33 mouse cellular contexts compared by ENCODE assay signal in the genomic region with DNA sequence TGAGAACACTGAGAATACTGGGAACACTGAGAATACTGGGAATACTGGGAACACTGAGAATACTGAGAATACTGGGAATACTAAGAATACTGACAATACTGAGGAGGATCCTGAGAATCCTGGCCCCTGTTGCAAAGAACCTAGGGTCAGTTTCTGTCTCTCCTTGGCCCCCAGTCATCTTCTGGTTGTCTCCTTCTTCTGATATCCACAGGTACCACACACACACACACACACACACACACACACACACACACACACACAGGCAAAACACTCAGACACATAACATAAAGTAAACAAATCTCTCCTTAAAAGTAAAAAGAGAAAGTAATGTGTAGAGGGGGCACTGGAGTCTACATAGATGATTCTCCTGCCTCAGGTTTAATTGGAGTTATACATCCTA.
DNase-seq lines count a peak whose midpoint lies in the region; ATAC-seq and TF ChIP-seq lines count a peak whose summit lies in the region.
"Had no signal": no experiment of that assay in that cellular context is flagged by ENCODE, and none has a peak within 500 bp of the region (broad histone marks: within the 10 kb centered on the region; RNA-seq: fewer than 3 reads in every experiment).

No protein-coding gene starts in this region.

- H3K27ac ChIP-seq in MEL (ENCODE audit: control insufficient read depth, low read depth, low read length) = no peak overlapping the region
- no peak overlapping the region for H3K27ac ChIP-seq in liver, embryonic 12.5 days
- H3K27ac ChIP-seq: embryonic facial prominence, embryonic 10.5 days; embryonic facial prominence, embryonic 15.5 days; forebrain, embryonic 12.5 days; hindbrain, embryonic 12.5 days; hindbrain, postnatal 0 days; kidney, postnatal 0 days; limb, embryonic 10.5 days; limb, embryonic 15.5 days; liver, embryonic 14.5 days; midbrain, embryonic 13.5 days had no signal

- peak; percentile 57 for ATAC-seq in inflammation-experienced regulatory T-cells, adult 6 months
- no peak for ATAC-seq in liver, embryonic 12.5 days
- ATAC-seq: forebrain, postnatal 0 days; hindbrain, postnatal 0 days; intestine, embryonic 16.5 days; midbrain, embryonic 13.5 days had no signal

- H3K79me2 ChIP-seq in MEL (ENCODE audit: control insufficient read depth, insufficient read depth, low read length, poor library complexity) = no peaks in the 10 kb centered on the region

- no peaks in the 10 kb centered on the region for H3K4me1 ChIP-seq in MEL (ENCODE audit: control insufficient read depth in 1 of 2, insufficient read depth in 2 of 2, low read length in 2 of 2)
- H3K4me1 ChIP-seq in liver, embryonic 12.5 days = no peaks in the 10 kb centered on the region
- H3K4me1 ChIP-seq: embryonic facial prominence, embryonic 10.5 days; embryonic facial prominence, embryonic 15.5 days; limb, embryonic 10.5 days; limb, embryonic 15.5 days had no signal

- no peak for TF ChIP-seq CTCF in MEL (IDR thresholded peaks at IDR 0.05 in 2 of 3, conservative IDR thresholded peaks at IDR 0.05 in 1 of 3; ENCODE audit: control insufficient read depth in 1 of 3, insufficient read depth in 1 of 3, low read depth in 2 of 3, low read length in 3 of 3, poor library complexity in 1 of 3, severe bottlenecking in 1 of 3)

- no peak for TF ChIP-seq POLR2A in MEL (IDR thresholded peaks at IDR 0.05; ENCODE audit: control insufficient read depth in 1 of 2, insufficient read depth in 1 of 2, low read depth in 1 of 2, low read length in 2 of 2, poor library complexity in 1 of 2)

- H3K4me2 ChIP-seq in liver, embryonic 12.5 days = no peak overlapping the region
- H3K4me2 ChIP-seq: embryonic facial prominence, embryonic 15.5 days; forebrain, embryonic 12.5 days; heart, embryonic 11.5 days; hindbrain, embryonic 12.5 days; limb, embryonic 15.5 days; midbrain, embryonic 13.5 days had no signal

- H3K9ac ChIP-seq in MEL (ENCODE audit: control insufficient read depth, low read depth, low read length, poor library complexity, severe bottlenecking) = no peak overlapping the region
- H3K9ac ChIP-seq in liver, embryonic 12.5 days = no peak overlapping the region
- H3K9ac ChIP-seq: embryonic facial prominence, embryonic 15.5 days; forebrain, embryonic 12.5 days; forebrain, postnatal 0 days; hindbrain, embryonic 12.5 days; limb, embryonic 15.5 days; liver, embryonic 14.5 days; midbrain, embryonic 13.5 days had no signal

- no peak for TF ChIP-seq EP300 in MEL (IDR thresholded peaks at IDR 0.05; ENCODE audit: low read depth in 1 of 2, low read length in 2 of 2)

- no peak overlapping the region for H3K4me3 ChIP-seq in MEL (ENCODE audit: control insufficient read depth in 1 of 2, insufficient read depth in 1 of 2, low read depth in 2 of 2, low read length in 2 of 2)
- no peak overlapping the region for H3K4me3 ChIP-seq in liver, embryonic 12.5 days
- H3K4me3 ChIP-seq: embryonic facial prominence, embryonic 10.5 days; embryonic facial prominence, embryonic 15.5 days; forebrain, embryonic 12.5 days; hindbrain, embryonic 12.5 days; limb, embryonic 10.5 days; limb, embryonic 15.5 days; midbrain, embryonic 13.5 days had no signal

- no peak for TF ChIP-seq RAD21 in MEL (IDR thresholded peaks at IDR 0.05; ENCODE audit: low read depth, low read length)

- no peaks in the 10 kb centered on the region for H3K36me3 ChIP-seq in MEL (ENCODE audit: control insufficient read depth in 1 of 2, insufficient read depth in 2 of 2, low read length in 2 of 2)
- H3K36me3 ChIP-seq in splenic B cell, adult 2 months (ENCODE audit: control insufficient read depth, insufficient read depth, low read length, poor library complexity, severe bottlenecking) = no peaks in the 10 kb centered on the region
- no peaks in the 10 kb centered on the region for H3K36me3 ChIP-seq in liver, embryonic 12.5 days
- H3K36me3 ChIP-seq: embryonic facial prominence, embryonic 10.5 days; embryonic facial prominence, embryonic 15.5 days; forebrain, embryonic 12.5 days; hindbrain, embryonic 12.5 days; limb, embryonic 10.5 days; limb, embryonic 15.5 days; midbrain, embryonic 13.5 days had no signal

- H3K27me3 ChIP-seq in MEL (ENCODE audit: control insufficient read depth in 1 of 2, insufficient read depth in 2 of 2, low read length in 2 of 2) = no peaks in the 10 kb centered on the region
- no peaks in the 10 kb centered on the region for H3K27me3 ChIP-seq in splenic B cell, adult 2 months (ENCODE audit: control insufficient read depth, insufficient read depth, low read length, poor library complexity, severe bottlenecking)
- no peaks in the 10 kb centered on the region for H3K27me3 ChIP-seq in liver, embryonic 12.5 days (replicated peaks)
- H3K27me3 ChIP-seq: embryonic facial prominence, embryonic 15.5 days; forebrain, embryonic 12.5 days; hindbrain, embryonic 12.5 days; limb, embryonic 15.5 days; midbrain, embryonic 13.5 days had no signal

- no peaks in the 10 kb centered on the region for H3K9me3 ChIP-seq in MEL (replicated peaks; ENCODE audit: insufficient read depth, low read length)
- no peaks in the 10 kb centered on the region for H3K9me3 ChIP-seq in liver, embryonic 12.5 days (replicated peaks)
- H3K9me3 ChIP-seq: embryonic facial prominence, embryonic 10.5 days; embryonic facial prominence, embryonic 15.5 days; forebrain, embryonic 12.5 days; hindbrain, embryonic 12.5 days; limb, embryonic 10.5 days; limb, embryonic 15.5 days; midbrain, embryonic 13.5 days had no signal

- peak; percentile 46 for DNase-seq in thymus, postnatal 0 days (ENCODE audit: low spot score)
- DNase-seq in thymus, postnatal 14 days = no peak
- DNase-seq in MEL (ENCODE audit: low read depth, low spot score) = peak; percentile 15
- peak; percentile 59 for DNase-seq in splenic B cell, adult 2 months (ENCODE audit: low read depth, low spot score)
- DNase-seq in ovary, postnatal 14 days (ENCODE audit: low spot score) = no peak
- no peak for DNase-seq in lung, postnatal 14 days
- DNase-seq: adrenal gland, postnatal 14 days; cerebellum, adult 11 months; cerebellum, postnatal 10 days; forebrain, postnatal 0 days; gastrocnemius, postnatal 25 days; heart, adult 18-20 months; heart, postnatal 36 days; kidney, adult 8-10 months; layer of hippocampus, postnatal 36 days; lung, adult 2 months; right cerebral cortex, adult 18-20 months; spleen, adult 18-20 months; thymus, adult 2 months had no signal

TF ChIP-seq in MEL, 35 proteins besides CTCF, POLR2A, EP300 and RAD21:
- no peak for TF ChIP-seq CHD1 (IDR thresholded peaks at IDR 0.05; ENCODE audit: low read depth, low read length)
- no peak for TF ChIP-seq MAX (IDR thresholded peaks at IDR 0.05; ENCODE audit: low read length)
- TF ChIP-seq BHLHE40 (IDR thresholded peaks at IDR 0.05; ENCODE audit: borderline replicate concordance, low read depth, low read length) = no peak
- TF ChIP-seq MAZ (IDR thresholded peaks at IDR 0.05; ENCODE audit: low read depth, low read length) = no peak
- TF ChIP-seq JUND (IDR thresholded peaks at IDR 0.05; ENCODE audit: low read depth, low read length) = no peak
- TF ChIP-seq MAFK (IDR thresholded peaks at IDR 0.05; ENCODE audit: borderline replicate concordance, low read depth, low read length) = no peak
- no peak for TF ChIP-seq USF1 (IDR thresholded peaks at IDR 0.05; ENCODE audit: low read depth, low read length)
- TF ChIP-seq TCF12 (IDR thresholded peaks at IDR 0.05; ENCODE audit: low read depth, low read length) = no peak
- TF ChIP-seq TAL1 (IDR thresholded peaks at IDR 0.05; ENCODE audit: low read length) = no peak
- no peak for TF ChIP-seq UBTF (IDR thresholded peaks at IDR 0.05; ENCODE audit: borderline replicate concordance, insufficient read depth, low read depth, low read length)
- no peak for TF ChIP-seq ETS1 (IDR thresholded peaks at IDR 0.05; ENCODE audit: low read depth, low read length)
- TF ChIP-seq NRF1 (IDR thresholded peaks at IDR 0.05; ENCODE audit: insufficient read depth, low read depth, low read length, poor library complexity, severe bottlenecking) = no peak
- no peak for TF ChIP-seq RCOR1 (IDR thresholded peaks at IDR 0.05; ENCODE audit: low read depth, low read length)
- TF ChIP-seq MYB (IDR thresholded peaks at IDR 0.05; ENCODE audit: low read depth, low read length) = no peak
- TF ChIP-seq ZMIZ1 (IDR thresholded peaks at IDR 0.05; ENCODE audit: low read depth, low read length) = no peak
- TF ChIP-seq E2F4 (IDR thresholded peaks at IDR 0.05; ENCODE audit: borderline replicate concordance, low read depth, low read length) = no peak
- no peak for TF ChIP-seq MXI1 (IDR thresholded peaks at IDR 0.05; ENCODE audit: low read depth, low read length)
- no peak for TF ChIP-seq MEF2A (IDR thresholded peaks at IDR 0.05; ENCODE audit: extremely low read depth, insufficient replicate concordance, low read depth, low read length, poor library complexity, severe bottlenecking)

Comparison
In these comparisons a context has a peak if more than half of its experiments do, and no peak if none do; other contexts are left out.
1. DNase-seq: peak in thymus, postnatal 0 days (single experiment), MEL (single experiment) and splenic B cell, adult 2 months (single experiment); none in thymus, postnatal 14 days (single experiment), ovary, postnatal 14 days (single experiment) and lung, postnatal 14 days (single experiment).